Mouse (Mus musculus): ENCODE measurements at regions not wholly inside any gene's neighbourhood (a gene's known extent, or its start where the extent isn't known, plus 50 kb on each side); places are given as distances from the start of the nearest gene placed in this dataset.

DNA sequence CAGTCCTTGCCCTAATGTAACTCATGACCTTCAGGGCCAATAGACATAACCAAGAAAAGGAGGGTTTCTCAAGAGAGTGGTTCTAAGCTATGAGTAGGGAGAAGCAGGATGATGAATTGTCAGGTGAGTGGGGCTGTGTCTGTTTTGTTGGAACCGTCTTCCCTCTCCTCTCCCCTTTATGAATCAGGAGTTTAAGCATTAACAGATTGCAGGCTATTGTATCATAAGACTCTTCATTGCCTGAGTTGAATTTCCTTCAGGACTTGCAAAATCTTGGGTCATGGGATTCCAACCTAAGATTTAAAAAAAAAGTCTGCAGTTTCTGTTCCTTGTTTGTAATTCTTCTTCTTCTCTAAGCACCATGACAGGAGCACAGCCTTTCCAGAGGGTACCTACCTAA, 159.5 kb upstream of the Zeb2 start:
- no peak for TF ChIP-seq CTCF (IDR thresholded peaks at IDR 0.05; ENCODE audit: insufficient read depth, low read length)
- TF ChIP-seq POLR2A (IDR thresholded peaks at IDR 0.05; ENCODE audit: borderline replicate concordance, extremely low read depth, low read depth, low read length): no peak

Measured in lung, adult 2 months (tissue).